Mouse (Mus musculus) adrenal gland, adult 2 months (tissue): Measurements from ENCODE around the gene Rnf26. TPM values are rescaled to one million over a fixed set of nuclear protein-coding genes. Genes with fewer than 3 reads are reported as not detected.

ENCODE experiments used
- DNase-seq: peaks from one replicate; pipeline ENCODE4 v3.0.0; 2021
- long read RNA-seq: library from polyadenylated mRNA; stranded (forward); transcript quantifications from one replicate; pipeline ENCODE4 v2.0.0, GENCODE M21; 2021
- polyA plus RNA-seq: library from polyadenylated mRNA; depleted of rRNA; stranded (reverse); fragments of >200 nt; gene quantifications from 2 replicates; pipeline ENCODE4 v1.2.3, GENCODE M21; 2012; rRNA removed
- total RNA-seq, 2 experiments: library from RNA; stranded (reverse); gene quantifications; 2 replicates each; pipeline ENCODE4 v1.2.3; 2021

The Rnf26 gene
- total RNA-seq (10 to 100 TPM; 28.7 to 30.4 TPM), polyA plus RNA-seq (72.9 and 76.9 TPM in 2 replicates)
- long read RNA-seq, transcript Rnf26-201 (1 exons, 2,724 nt), result major isoform, 66 of 66 reads
- long read RNA-seq, partial matches to known transcripts, result 0 of 66 reads
- long read RNA-seq, other reads (novel, unspliced or antisense), result 0 of 66 reads

DNA sequence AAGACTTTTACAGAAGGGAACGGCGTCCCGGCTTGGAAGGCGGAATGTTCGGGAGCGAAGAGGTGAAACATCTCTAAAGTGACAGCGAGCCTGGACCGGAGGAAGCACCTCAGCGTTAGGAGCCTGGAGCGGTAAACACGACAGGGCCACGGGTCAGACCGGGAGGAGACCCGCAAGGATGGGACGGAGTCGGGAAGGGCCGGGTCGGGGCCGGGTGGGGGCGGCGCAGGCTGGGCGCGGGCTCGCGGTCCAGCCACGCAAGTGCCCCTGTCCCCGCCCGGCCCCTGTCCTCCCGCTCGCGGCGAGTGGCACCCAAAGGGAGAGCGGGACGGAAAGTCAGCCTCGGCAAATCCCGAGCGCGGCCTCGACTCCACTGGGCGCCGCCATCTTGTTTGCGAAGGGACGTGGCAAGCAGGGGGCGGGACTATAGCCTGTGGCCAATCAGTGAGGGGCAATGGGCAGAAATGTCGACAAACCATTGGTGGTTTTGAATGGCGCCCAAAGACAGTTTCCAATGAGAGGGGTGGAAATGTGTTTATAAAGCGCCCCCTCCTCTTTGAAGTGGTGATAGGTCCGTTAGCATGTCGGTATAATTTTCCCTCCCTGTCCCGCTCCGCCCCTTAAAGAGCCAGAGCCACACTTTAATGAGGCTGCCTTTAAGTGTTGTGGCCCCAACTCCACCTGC, at the start of gene Rnf26, which contains the start of gene Gm49380:
Gene Rnf26 (minus strand): TSS at position 413 of the 685 bp plus-strand sequence.
Gene Gm49380 (minus strand): TSS at position 396 of the 685 bp plus-strand sequence.
- DNase-seq, result peak; percentile 97

DNA sequence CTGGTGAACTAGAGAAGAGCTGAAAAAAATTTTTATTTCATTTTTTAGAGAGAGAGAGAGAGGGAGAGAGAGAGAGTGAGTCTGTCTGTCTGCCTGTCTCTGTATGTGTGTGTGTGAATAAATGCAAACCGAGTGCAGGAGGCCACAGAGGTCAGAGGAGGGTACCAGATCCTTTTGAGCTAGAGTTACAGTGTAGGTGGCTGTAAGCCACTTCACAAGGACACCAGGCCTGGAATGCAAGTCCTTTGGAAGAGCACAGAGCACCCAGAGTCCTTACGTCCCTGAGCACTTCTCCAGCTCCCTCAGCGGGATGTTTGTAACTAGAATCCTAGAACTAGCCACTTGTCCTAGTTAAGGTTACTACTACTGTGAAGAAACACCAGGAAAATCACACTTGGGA, 46.6 kb upstream of the Rnf26 start:
- no peak for DNase-seq

GRCm38 (mm10) chr9:44147290-44147689, 34.0 kb upstream of the Rnf26 start:
- peak; percentile 30 for DNase-seq

GRCm38 (mm10) chr9:44144718-44145060, 31.4 kb upstream of the Rnf26 start:
- DNase-seq, result no peak

DNA sequence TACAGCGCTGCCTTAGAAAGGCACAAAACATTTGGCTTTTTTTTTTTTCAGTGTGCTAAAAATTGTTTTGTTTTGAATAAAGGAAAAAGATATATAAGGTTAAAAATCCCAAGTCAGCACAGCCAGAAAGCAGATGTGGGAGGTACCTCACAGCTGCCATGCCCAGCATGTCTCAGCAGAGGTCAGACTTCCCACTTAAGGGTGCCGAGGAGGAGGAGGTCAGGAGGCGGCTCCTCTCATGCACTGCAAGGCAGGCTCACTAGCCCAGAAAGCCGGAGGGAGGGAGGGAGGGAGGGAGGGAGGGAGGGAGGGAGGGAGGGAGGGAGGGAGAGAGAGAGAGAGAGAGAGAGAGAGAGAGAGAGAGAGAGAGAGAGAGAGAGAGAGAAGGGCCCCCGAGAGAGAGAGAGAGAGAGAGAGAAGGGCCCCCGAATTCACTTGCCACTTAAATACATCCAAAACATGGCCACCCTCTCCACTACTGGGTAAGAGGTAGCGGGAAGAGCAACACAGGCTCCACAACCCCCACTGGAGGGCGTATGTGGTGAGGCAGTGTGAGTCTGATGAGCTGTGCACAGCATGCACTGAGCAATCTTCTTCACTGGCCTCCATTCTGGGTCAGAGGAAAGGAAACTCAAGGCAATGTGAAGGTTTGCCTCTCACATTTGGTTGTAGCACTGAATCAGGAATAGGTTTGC, 30.9 kb upstream of the Rnf26 start:
- no peak for DNase-seq

DNA sequence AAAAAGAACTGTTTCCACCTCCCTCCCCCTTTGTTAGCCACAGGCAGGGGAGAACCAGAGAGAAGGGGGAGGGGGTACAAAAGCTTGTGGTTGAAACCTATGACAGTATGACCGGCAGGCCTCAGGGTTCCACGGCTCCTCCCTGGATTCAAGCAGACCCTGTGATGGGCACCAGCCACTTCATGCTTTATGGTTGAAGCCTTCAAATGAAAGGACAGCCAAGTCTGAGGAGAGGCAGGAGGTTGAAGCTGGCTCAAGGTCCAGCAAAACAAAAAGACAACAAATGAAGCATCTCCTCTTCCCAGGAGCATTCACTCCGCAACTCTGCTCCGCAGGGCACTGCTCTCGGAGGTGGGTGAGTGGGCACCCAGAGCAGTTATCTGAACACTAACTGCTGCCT, 30.1 kb upstream of the Rnf26 start:
- no peak for DNase-seq

DNA sequence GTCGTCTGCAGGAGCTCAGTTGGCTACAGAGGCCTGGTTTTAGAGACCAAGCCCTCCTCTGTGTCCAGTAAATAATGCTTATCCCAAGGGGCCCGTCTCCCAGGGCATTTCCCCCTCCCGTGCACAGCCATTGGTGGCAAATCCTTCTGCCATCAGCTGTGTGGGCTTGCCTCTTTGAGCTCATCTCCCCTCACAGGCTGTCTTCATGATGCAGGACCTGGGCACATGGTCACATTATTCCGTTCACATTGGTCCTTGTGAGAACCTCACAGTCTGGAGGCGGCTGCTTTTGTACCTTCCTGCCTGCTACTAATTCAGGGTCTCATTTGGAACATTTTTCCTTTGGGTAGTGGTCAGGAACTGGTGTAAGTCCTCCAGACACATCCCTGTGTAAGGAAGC, 28.6 kb upstream of the Rnf26 start:
- DNase-seq, result no peak

DNA sequence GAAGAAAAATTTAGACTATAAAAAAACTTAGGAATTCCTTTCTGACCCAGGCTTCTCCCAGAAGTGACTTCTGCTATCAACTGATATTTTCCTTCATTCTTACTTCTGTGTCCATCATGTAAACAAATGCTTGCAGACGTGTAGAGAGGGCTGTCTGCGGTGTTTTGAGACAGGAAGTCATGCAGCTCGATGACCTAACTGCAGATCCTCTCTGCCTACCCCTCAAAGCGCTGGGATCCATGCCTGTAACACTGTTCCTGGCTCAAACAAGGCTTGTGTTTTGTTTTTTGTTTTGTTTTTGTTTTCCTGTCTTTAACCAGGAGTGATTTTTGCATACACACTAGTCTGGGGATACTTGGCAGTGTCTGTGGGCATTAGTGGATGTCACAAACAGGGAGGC, 24.5 kb upstream of the Rnf26 start:
- no peak for DNase-seq

GRCm38 (mm10) chr9:44135731-44136411, 22.6 kb upstream of the Rnf26 start:
- no peak for DNase-seq

DNA sequence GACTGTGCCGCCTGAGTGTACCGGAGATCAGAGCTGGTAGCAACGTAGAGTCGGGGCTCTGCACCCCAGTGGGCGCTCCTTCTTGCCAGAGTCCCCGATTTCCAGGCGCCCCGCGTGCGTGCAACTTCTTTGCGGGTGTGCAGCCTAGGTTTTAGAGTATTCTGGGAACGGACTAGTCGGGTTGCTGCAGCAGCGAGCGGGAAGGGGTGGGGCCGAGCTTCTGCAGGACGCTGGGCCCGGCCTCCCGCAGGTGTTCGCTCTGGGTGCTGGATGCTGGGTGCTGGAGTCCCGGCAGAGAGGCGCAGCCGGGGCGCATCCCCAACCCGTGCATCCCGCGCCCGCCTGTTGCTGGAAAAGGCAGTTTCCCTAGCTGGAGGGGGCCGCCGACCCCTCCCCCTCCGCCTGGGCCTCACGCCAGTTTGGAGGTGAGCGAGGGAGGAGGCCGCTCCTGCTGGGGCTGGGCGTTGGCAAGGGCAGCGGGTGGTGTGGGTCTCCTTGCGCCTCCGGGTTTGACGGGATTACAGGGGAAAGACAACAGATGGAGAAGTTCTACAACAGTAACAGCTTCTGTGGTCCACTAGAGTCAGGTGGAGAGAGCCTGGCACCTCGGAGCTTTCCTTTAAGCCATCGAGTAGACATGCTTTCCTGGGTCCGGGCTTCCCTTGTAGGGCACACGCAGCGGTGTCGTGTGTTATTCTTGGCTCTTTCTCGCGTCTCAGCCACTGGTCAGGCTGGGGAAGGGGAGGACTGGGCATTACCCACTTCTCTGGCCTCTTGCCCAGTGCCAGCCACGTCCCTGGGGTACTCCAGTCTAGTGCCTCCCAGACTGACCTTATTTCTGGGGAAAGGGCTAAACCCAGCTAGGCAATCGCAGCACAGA, 21.8 kb upstream of the Rnf26 start:
- DNase-seq, result peak; percentile 70

DNA sequence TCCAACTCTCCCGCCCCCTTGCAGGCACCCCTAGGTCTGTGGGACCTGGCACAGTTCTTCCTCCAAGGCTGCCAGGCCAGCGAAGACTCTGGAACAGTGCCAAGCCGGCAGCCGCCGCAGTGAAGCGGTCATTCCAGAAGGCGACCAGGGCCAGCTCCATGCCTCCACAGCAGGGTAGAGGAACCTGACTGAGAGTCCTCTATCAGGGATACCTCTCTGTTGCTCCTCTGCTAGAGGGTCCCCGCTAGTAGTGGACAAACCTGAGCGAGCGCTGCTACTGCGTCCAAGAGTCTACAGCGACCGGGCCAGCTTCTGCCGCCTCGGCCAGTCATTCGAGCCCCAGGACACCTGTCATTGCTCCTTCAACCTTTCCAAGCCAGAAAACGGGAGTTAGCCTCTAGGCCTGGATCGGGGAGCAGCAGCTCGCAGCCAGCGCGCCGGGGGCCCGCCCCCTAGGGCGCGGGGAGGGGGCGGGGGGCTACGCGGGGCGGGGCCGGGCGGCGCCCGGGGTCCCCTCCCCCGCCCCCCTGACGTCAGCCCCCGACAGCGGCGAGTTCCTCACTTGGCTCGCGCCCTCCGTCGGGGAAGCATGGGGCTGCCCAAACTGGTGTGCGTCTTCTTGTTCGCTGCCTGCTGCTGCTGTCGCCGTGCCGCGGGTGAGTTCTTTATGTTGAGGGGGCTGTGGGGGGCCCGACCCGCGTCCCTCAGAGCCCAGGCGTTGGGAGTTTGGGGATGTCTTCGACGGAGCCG, 21.0 kb upstream of the Rnf26 start, which contains the start of gene Mcam:
Gene Mcam (plus strand): TSS at position 369 of the 750 bp plus-strand sequence.
- DNase-seq, result peak; percentile 83

GRCm38 (mm10) chr9:44133287-44133686, 20.0 kb upstream of the Rnf26 start:
- no peak for DNase-seq

- DNase-seq, result no peak
These were observed 18.9 kb upstream of the Rnf26 start for GRCm38 (mm10) chr9:44132200-44132599.

- no peak for DNase-seq
These were observed 17.9 kb upstream of the Rnf26 start for GRCm38 (mm10) chr9:44131276-44131590.

DNA sequence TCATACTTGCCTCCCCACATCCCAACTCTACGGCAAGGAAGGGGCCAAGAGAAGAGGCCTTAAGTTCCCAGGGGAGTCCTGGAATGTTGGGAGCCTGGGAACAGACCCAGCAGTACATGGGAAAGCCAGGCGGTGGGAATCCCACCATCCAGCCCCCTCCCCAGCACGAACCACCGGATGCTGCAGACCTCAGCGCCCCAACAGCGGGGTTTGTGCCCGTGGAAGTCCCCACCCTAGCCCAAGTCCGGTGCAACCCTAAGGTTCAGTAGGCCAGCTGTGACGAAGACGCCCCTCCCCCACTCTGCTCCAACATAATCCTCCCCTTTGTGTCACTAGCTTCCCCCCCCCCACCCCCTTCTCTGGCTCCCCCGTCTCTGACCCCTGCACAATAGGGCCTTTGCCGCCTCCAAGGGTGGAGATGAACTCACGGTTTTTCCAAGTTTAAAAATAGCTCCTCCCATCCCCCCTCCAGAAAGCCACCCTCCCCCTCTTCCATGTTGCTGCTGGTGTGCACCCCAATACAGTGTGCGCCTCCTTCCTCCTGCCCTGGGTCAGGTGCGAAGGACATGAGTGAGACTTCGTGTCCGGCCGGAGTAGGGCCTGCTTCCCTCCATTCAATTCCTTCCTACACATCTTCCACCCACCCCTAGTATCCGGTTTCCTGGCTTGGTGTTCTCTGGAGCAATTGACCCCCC, 17.4 kb upstream of the Rnf26 start:
- DNase-seq, result peak; percentile 32

DNA sequence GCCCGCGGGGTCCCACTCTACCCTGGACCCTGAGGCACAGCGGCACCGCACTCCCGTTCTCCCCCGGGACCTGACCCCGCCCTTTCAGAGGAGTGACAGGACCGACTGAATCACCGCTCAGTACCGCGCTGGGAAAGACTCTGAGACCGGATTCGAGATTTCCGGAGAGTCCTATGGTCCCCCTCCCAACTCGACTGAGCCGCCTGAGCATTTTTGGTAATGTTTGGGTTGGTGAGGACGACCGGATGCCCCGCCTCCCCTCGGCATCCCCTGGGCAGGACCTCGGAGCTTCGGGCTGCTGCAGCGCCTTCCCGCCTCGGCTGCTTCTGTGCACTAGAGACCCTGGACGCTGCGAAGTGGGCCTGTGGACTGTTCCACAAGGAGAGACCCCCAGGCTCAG, 16.7 kb upstream of the Rnf26 start:
- peak; percentile 86 for DNase-seq

DNA sequence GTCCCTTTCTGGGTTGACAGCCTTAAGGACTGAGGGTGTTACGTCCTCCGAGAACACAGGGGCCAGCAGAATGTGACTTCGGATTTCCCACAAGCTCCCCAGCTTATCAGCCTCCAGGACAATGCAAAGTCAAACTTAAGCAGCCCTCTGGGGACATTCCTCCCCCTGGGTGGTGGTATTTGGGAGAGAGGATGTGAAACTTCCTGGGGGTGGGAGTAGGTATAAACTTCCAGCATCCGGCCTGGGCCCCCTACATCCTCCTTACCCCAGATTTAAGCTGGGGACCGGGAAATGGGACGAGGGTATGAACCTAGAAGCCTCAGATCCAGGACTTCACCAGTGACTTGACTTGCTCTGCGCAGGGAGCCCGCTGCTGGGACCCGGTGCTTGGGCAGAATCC, 16.3 kb upstream of the Rnf26 start:
- DNase-seq, result no peak

GRCm38 (mm10) chr9:44127351-44127801, 14.1 kb upstream of the Rnf26 start:
- DNase-seq, result no peak

DNA sequence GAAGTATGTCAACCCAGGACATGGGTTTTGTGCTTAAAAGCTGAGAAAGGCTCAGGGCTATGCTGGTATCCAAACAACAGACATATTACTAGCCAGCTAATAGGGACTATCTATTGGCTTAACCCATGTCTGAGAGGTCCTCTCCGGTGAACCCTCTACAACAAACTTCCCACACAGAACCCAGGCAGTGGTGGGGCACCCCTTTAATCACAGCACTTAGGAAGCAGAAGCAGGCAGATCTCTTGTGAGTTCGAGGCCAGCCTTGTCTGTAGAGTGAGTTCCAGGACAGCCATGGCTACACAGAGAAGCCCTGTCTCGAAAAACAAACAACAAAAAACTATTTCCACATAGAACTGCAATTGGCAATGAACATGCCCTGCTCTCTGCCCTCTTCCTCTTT, 13.4 kb upstream of the Rnf26 start:
- no peak for DNase-seq
